Mouse (Mus musculus): ENCODE data around the gene Kdm8. TPM values are rescaled to one million over a fixed set of nuclear protein-coding genes. Genes with fewer than 3 reads are reported as not detected.
"Not testable (repeated sequence)": the region's sequence is repeated elsewhere in the genome, so short reads cannot be mapped to it uniquely, and the experiment has no call there.

Gene Kdm8
- polyA plus RNA-seq, 1 experiment, result 2.5 TPM

DNA sequence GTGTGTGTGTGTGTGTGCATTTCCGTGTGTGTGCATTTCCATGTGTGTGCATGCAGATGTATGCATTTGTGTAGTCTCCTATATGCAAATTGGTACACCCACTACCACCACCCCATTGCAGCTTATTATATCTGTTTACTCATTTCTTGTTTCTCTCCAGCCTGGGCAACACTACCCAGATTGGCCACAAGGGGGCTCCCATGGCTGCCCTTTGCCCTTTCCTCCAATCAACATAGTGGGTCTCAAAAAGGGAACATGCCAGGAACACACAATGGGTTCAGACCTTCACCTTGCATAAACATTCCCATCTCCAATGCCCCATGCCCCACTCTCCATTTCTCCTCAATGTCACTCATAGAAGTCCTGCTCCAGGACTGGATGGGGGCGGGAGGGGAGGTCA lies 24.3 kb upstream of the Kdm8 start:
- 67% methylated on average over 2 of the region's 2 CpGs for WGBS
- TF ChIP-seq POLR2A (IDR thresholded peaks at IDR 0.05; ENCODE audit: borderline replicate concordance, control insufficient read depth, low read depth, low read length), result no peak
- peak; percentile 70 for TF ChIP-seq CTCF (IDR thresholded peaks at IDR 0.05; ENCODE audit: control insufficient read depth, insufficient read depth, low read length)
- H3K4me1 ChIP-seq (ENCODE audit: control insufficient read depth, insufficient read depth, low read length), result no peaks in the 10 kb centered on the region
- no peak overlapping the region for H3K4me3 ChIP-seq (replicated peaks; ENCODE audit: control insufficient read depth, low read depth, low read length)
- no peak overlapping the region for H3K27ac ChIP-seq (ENCODE audit: control insufficient read depth, insufficient read depth, low read depth, low read length, poor library complexity)

DNA sequence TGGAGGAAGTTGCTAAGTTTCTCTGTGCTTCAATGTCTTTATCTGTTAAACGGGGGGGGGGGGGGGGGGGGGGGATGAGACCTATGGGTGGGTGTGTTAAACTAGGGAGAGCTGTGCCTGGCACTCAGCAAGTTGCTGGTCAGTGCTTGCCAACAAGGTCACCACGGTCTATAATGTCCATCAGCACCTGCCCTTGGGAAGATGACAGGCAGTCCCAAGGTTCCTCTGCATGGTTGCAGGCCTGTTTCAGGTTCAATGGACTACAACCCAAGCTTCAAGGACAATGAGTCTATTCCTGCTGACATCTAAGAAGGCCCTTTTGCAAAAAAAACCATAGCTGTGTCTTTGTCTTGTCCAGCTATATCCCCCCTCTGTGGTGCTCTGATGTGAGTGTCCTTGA lies 22.6 kb upstream of the Kdm8 start:
- Histone ChIP-seq H3K27ac (ENCODE audit: control insufficient read depth, insufficient read depth, low read depth, low read length, poor library complexity) (no peak overlapping the region), H3K4me3 (replicated peaks; ENCODE audit: control insufficient read depth, low read depth, low read length) (no peak overlapping the region), H3K4me1 (ENCODE audit: control insufficient read depth, insufficient read depth, low read length) (no peaks in the 10 kb centered on the region)
- TF ChIP-seq CTCF (IDR thresholded peaks at IDR 0.05; ENCODE audit: control insufficient read depth, insufficient read depth, low read length) (no peak), POLR2A (IDR thresholded peaks at IDR 0.05; ENCODE audit: borderline replicate concordance, control insufficient read depth, low read depth, low read length) (no peak)
- WGBS, result 53% methylated on average over 2 of the region's 2 CpGs

GRCm38 (mm10) chr7:125423056-125423455 lies 21.4 kb upstream of the Kdm8 start:
- Histone ChIP-seq H3K4me1 (ENCODE audit: control insufficient read depth, insufficient read depth, low read length) (no peaks in the 10 kb centered on the region), H3K4me3 (replicated peaks; ENCODE audit: control insufficient read depth, low read depth, low read length) (no peak overlapping the region), H3K27ac (ENCODE audit: control insufficient read depth, insufficient read depth, low read depth, low read length, poor library complexity) (no peak overlapping the region)
- no peak for TF ChIP-seq POLR2A (IDR thresholded peaks at IDR 0.05; ENCODE audit: borderline replicate concordance, control insufficient read depth, low read depth, low read length)
- TF ChIP-seq CTCF (IDR thresholded peaks at IDR 0.05; ENCODE audit: control insufficient read depth, insufficient read depth, low read length), result no peak
- WGBS, result 15% methylated on average over 3 of the region's 3 CpGs

- Histone ChIP-seq H3K4me3 (replicated peaks; ENCODE audit: control insufficient read depth, low read depth, low read length) (no peak overlapping the region), H3K27ac (ENCODE audit: control insufficient read depth, insufficient read depth, low read depth, low read length, poor library complexity) (no peak overlapping the region), H3K4me1 (ENCODE audit: control insufficient read depth, insufficient read depth, low read length) (no peaks in the 10 kb centered on the region; the same call in 1 of the 2 replicates)
- 58% methylated on average over 12 of the region's 12 CpGs for WGBS
- TF ChIP-seq CTCF (IDR thresholded peaks at IDR 0.05; ENCODE audit: control insufficient read depth, insufficient read depth, low read length) (no peak), POLR2A (IDR thresholded peaks at IDR 0.05; ENCODE audit: borderline replicate concordance, control insufficient read depth, low read depth, low read length) (no peak)
Measured at GRCm38 (mm10) chr7:125427492-125428090, 16.9 kb upstream of the Kdm8 start.

DNA sequence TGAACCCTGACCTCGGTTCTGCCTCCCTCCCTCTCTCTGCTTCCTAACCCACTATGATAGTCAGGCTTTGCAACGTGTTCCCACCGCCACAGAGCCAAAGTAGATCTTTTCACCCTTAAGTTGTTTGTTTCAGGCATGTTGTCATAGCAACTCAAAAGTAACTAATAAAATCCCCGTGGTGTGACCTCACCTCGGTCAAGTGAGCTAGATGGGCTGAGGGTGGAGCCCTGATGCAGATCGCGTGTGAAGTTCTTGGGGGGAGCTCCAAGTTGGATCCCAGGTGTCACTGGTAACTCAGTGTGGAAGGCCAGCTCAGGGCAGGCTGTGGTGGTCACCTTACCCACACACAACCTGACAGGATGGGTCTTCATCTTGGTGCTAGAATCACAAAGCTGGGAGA lies 16.1 kb upstream of the Kdm8 start:
- Histone ChIP-seq H3K4me1 (ENCODE audit: control insufficient read depth, insufficient read depth, low read length) (no peaks in the 10 kb centered on the region; the same call in 1 of the 2 replicates), H3K4me3 (replicated peaks; ENCODE audit: control insufficient read depth, low read depth, low read length) (no peak overlapping the region), H3K27ac (ENCODE audit: control insufficient read depth, insufficient read depth, low read depth, low read length, poor library complexity) (peak overlapping the region; percentile 34)
- no peak for TF ChIP-seq POLR2A (IDR thresholded peaks at IDR 0.05; ENCODE audit: borderline replicate concordance, control insufficient read depth, low read depth, low read length)
- TF ChIP-seq CTCF (IDR thresholded peaks at IDR 0.05; ENCODE audit: control insufficient read depth, insufficient read depth, low read length), result no peak
- WGBS, result 69% methylated on average over 7 of the region's 7 CpGs

DNA sequence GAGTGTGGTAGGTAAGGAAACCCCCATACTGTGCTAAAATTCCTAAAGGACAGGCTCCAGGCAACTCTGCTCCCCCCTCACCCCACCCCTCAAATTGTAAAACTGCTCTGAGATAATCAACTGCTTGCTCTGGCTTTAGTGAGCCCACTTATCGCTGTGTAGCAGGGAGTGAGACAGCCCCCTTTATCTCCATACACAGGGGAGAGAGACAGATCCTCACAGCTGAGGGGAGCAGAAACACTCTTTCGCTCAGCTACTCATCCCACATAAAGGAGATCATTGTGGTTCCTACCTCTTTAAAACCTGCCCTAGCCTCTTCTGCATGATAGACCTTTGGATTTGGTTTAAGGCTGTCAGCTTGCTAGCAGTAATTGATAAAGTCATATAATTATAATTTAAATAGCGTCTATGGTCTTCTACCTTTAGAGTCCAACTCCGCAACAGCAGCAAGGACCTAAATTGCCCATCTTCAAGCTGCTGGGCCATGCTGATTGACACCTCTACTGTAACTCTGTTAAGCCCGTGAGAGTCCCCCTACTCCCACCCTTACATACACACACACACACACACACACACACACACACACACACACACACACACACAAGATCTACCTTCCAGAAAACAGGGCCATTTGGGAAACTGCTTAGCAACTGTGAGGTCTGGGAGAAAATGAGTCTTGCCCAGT lies 15.5 kb upstream of the Kdm8 start:
- H3K4me3 ChIP-seq (replicated peaks; ENCODE audit: control insufficient read depth, low read depth, low read length); H3K4me1 ChIP-seq (ENCODE audit: control insufficient read depth, insufficient read depth, low read length): not testable (repeated sequence)
- WGBS, result 69% methylated on average over 5 of the region's 5 CpGs
- H3K27ac ChIP-seq (ENCODE audit: control insufficient read depth, insufficient read depth, low read depth, low read length, poor library complexity), result peak overlapping the region; percentile 34

DNA sequence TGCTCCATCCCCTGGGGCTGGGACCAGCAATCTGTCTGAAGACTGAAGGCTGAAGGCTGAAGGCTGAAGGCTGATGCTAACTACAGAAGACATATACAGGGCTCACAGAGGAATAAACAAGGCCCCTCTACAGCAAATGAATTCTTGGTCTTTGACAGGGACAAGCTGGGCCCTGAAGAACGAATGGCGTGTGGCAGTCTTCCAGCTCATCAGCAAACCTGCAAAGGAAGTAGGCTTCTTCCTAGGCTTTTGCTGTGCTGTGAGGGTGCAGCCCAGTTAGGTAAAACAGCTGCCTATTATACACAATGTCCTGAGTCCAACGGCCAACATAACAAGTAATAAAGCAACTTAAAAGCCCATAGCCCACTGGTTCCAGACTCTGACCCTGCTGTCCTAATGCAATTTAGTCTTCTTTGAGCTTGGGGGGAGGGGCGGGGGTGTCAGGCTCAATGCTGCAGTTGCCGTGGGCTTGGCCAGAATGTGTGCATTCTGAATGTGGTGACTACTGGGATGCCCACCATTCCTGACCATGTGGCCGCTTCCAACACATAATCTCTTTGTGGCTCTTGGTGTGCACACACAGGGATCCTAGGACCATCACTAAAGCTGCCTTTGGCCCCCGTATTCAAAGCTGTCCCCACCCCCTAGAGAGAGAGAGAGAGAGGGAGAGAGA lies 14.2 kb upstream of the Kdm8 start:
- no peak overlapping the region for H3K27ac ChIP-seq (ENCODE audit: control insufficient read depth, insufficient read depth, low read depth, low read length, poor library complexity)
- WGBS, result 75% methylated on average over 7 of the region's 7 CpGs
- TF ChIP-seq POLR2A (IDR thresholded peaks at IDR 0.05; ENCODE audit: borderline replicate concordance, control insufficient read depth, low read depth, low read length), result no peak
- no peak for TF ChIP-seq CTCF (IDR thresholded peaks at IDR 0.05; ENCODE audit: control insufficient read depth, insufficient read depth, low read length)
- H3K4me3 ChIP-seq (replicated peaks; ENCODE audit: control insufficient read depth, low read depth, low read length), result no peak overlapping the region
- no peaks in the 10 kb centered on the region; the same call in 1 of the 2 replicates for H3K4me1 ChIP-seq (ENCODE audit: control insufficient read depth, insufficient read depth, low read length)

DNA sequence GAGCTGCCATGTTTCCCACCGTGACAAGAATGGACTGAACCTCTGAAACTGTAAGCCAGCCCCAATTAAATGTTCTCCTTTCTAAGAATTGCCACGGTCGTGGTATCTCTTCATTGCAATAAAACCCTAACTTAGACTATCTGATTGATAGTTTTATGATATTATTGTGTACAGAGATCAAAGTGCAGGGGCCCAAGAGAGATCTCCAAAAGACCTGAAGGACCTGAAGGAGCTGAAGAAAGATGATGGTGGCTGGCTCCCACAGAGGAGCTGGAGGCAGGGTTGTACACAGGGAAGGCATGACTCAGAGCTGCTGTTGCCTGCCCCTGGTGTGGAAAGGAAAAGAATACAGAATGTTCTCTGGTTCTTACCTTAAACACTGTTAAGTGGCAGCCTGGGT lies 10.6 kb upstream of the Kdm8 start:
- 84% methylated on average over 3 of the region's 3 CpGs for WGBS

More for the DNA sequence above, 10.6 kb upstream of the Kdm8 start:
- Histone ChIP-seq H3K27ac (ENCODE audit: control insufficient read depth, insufficient read depth, low read depth, low read length, poor library complexity) (no peak overlapping the region), H3K4me3 (replicated peaks; ENCODE audit: control insufficient read depth, low read depth, low read length) (no peak overlapping the region), H3K4me1 (ENCODE audit: control insufficient read depth, insufficient read depth, low read length) (no peaks in the 10 kb centered on the region)
- TF ChIP-seq CTCF (IDR thresholded peaks at IDR 0.05; ENCODE audit: control insufficient read depth, insufficient read depth, low read length) (no peak), POLR2A (IDR thresholded peaks at IDR 0.05; ENCODE audit: borderline replicate concordance, control insufficient read depth, low read depth, low read length) (no peak)

All from bone marrow, adult 2 months (tissue).